Mouse (Mus musculus): ENCODE results near the gene Gm37240. TPM values are rescaled to one million over a fixed set of nuclear protein-coding genes. Genes with fewer than 3 reads are reported as not detected.

Gm37240 gene
- polyA plus RNA-seq, 1 experiment from 2014 or later = 12.7 TPM

DNA sequence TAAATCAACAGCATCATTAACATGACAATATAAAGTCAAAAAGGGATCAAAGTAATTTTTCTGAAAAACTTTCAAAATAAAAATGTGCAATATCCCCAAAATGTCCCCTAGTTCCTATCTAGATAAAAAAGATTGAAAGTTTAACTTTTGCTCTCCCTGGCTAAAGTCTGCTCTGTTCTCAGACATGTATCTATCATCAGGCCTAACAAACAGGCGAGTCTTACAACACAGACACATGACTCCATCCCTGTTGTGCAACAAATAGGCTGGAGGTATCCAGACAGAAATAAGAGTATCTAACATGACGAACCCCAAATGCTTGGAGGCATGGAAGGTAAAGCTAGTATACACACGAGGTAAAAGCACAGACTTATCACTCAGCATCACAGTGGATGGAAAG is 68.0 kb downstream of the Gm37240 start:
- Histone ChIP-seq H3K27me3 (no peaks in the 10 kb centered on the region), H3K27ac (no peak overlapping the region), H3K9me3 (replicated peaks) (no peaks in the 10 kb centered on the region), H3K4me3 (no peak overlapping the region), H3K9ac (no peak overlapping the region), H3K4me1 (replicated peaks) (peaks cover 3% of the 10 kb centered on the region; the same call in 1 of the 2 replicates), H3K36me3 (no peaks in the 10 kb centered on the region), H3K4me2 (no peak overlapping the region)
- ATAC-seq (replicated peaks; ENCODE audit: insufficient number of reproducible peaks, insufficient read depth, low FRiP score, low read depth) = no peak
- 74% methylated on average over 3 of the region's 3 CpGs for WGBS

DNA sequence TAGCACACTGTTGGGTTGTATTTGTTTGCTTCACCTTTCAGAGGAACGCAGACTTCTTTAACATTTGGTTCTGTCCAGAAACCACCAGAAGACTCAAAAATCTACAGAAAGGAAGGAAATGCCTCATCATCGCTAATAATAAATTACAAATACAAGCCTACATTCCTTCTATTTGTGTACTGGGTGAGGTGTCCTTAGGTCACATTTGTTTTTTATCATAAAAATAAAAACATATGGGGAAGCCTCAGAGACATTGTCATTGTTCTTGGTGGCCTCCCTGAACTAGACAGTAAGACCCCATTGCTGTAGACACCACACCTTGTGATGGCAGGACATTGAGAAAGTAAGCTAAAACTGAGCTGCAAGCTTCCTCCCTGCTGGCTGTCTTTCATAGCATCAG is 70.1 kb downstream of the Gm37240 start, which contains the start of gene Fam160a1:
Gene Fam160a1, minus strand, starts transcription at position 101 of the 400 bp plus-strand sequence.
- H3K4me1 ChIP-seq (replicated peaks) = peaks cover 14% of the 10 kb centered on the region
- no peaks in the 10 kb centered on the region for H3K27me3 ChIP-seq
- H3K36me3 ChIP-seq = no peaks in the 10 kb centered on the region
- no peaks in the 10 kb centered on the region for H3K9me3 ChIP-seq (replicated peaks)
- no peak for ATAC-seq (replicated peaks; ENCODE audit: insufficient number of reproducible peaks, insufficient read depth, low FRiP score, low read depth)
- H3K4me3 ChIP-seq = no peak within 1 kb of the TSS
- no peak within 1 kb of the TSS for H3K27ac ChIP-seq
- H3K9ac ChIP-seq = no peak within 1 kb of the TSS
- H3K4me2 ChIP-seq = no peak within 1 kb of the TSS
- 90% methylated on average over 2 of the region's 2 CpGs for WGBS

DNA sequence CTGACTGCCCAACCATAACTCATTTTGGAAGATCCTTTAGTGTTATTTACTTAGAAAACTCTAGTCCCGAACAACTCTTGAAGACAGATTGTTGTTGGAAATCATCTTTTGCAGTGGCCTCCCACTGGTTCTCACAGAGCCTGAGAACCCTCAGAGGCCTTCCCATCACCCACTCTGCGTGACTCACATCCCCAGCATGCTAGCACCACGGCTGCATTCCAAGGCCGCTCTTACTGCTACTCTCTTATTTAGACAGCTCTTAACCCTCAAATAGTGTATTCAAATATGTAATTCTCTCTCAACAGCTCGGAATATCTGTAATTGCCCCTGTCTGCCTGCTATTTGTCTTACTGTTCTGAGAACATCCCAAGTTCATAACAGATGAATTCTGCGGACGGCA is 73.1 kb downstream of the Gm37240 start:
- Histone ChIP-seq H3K27me3 (no peaks in the 10 kb centered on the region), H3K36me3 (no peaks in the 10 kb centered on the region), H3K9me3 (replicated peaks) (no peaks in the 10 kb centered on the region), H3K4me1 (replicated peaks) (peaks cover 18% of the 10 kb centered on the region), H3K27ac (no peak overlapping the region), H3K9ac (no peak overlapping the region), H3K4me3 (no peak overlapping the region), H3K4me2 (no peak overlapping the region)
- 42% methylated on average over 7 of the region's 7 CpGs for WGBS
- ATAC-seq (replicated peaks; ENCODE audit: insufficient number of reproducible peaks, insufficient read depth, low FRiP score, low read depth) = no peak

DNA sequence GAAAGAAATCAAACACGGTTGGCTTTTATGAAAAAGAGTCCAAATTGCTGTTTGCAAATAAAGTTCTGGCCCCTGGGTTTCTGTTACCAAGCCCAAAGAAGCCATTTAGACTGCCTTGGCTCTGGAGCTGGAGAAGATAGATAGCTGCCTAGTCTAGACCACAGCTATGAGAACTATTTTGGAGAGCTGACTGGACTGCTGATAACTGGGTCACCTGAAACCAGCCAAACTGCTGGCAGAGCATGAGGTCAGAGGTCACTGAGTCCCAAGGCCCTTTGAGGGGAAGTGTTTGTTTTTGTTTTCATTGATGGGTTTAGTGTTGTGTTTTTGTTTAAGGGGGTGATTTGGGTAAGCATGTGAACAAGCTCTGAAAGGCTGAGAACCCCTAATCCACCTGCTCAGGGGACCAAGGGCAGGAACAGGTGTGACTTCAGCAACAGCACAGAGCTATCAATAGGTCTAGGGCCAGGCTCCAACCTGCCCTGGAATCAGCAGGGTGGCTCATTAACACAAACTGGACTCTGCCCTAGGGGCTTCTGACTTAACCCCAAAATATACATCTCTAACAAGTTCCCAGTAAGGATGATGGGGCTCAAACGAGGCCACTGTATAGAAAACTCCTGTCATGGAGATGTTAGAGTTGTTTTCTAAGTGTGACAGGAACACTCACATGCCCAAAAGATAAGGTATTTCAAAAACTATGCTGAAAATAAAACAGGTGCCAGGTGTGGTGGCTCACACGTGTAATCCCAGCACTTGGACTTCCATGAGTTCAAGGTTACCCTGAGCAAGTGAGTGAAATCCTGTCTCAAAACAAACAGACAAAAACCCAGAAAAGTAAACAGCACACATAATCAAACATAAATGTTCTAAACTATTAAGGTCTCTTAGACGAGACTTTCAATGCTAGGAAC is 74.0 kb downstream of the Gm37240 start:
- no peak for ATAC-seq (replicated peaks; ENCODE audit: insufficient number of reproducible peaks, insufficient read depth, low FRiP score, low read depth)
- Histone ChIP-seq H3K36me3 (no peaks in the 10 kb centered on the region), H3K27ac (no peak overlapping the region), H3K4me1 (replicated peaks) (peaks cover 18% of the 10 kb centered on the region), H3K4me3 (no peak overlapping the region), H3K27me3 (no peaks in the 10 kb centered on the region), H3K9me3 (replicated peaks) (no peaks in the 10 kb centered on the region), H3K9ac (no peak overlapping the region), H3K4me2 (no peak overlapping the region)
- 67% methylated on average over 4 of the region's 4 CpGs for WGBS

DNA sequence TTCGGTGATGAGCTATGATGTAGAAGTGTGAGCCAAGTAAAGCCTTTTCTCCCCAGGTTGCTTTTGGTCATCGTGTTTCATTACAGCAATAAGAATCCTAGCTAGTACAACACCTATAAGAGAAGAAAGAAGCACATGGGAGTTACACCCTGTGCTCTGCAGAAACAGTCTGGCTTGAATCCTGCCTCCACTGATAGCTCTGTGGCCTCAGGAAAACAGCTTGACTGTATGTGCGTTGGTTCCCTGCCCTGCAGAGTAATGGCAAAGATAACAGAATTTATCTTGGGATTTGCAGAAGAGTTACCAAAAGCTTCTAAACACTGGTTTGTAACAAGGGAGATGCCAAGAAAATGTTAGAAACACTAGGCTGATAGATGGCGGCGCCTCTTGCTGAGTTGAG is 75.3 kb downstream of the Gm37240 start:
- no peak for ATAC-seq (replicated peaks; ENCODE audit: insufficient number of reproducible peaks, insufficient read depth, low FRiP score, low read depth)
- H3K9ac ChIP-seq = no peak overlapping the region
- no peaks in the 10 kb centered on the region for H3K9me3 ChIP-seq (replicated peaks)
- H3K4me2 ChIP-seq = no peak overlapping the region
- H3K36me3 ChIP-seq = no peaks in the 10 kb centered on the region
- no peak overlapping the region for H3K27ac ChIP-seq
- peaks cover 18% of the 10 kb centered on the region for H3K4me1 ChIP-seq (replicated peaks)
- no peak overlapping the region for H3K4me3 ChIP-seq
- 76% methylated on average over 5 of the region's 5 CpGs for WGBS
- H3K27me3 ChIP-seq = no peaks in the 10 kb centered on the region

DNA sequence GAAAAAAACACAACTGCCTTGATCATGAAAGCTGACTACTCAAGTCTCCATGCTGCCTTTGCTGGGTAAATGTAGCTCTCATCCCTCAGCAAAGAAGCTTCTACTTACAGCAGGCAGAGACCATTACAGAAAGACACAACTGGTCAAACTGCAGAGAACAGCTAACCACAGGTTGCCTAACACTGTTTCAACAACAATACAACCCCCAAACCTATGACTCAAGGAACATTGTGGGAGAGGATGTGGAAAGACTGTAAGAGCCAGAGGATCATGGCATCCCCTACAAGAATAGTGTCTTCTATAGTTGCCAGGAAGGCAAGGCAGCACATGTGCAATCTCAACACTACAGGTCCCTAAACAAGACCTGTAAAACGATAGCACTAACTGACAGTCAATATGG is 94.2 kb downstream of the Gm37240 start:
- Histone ChIP-seq H3K27ac (no peak overlapping the region), H3K4me3 (no peak overlapping the region), H3K9ac (no peak overlapping the region), H3K27me3 (no peaks in the 10 kb centered on the region), H3K36me3 (no peaks in the 10 kb centered on the region), H3K4me1 (replicated peaks) (no peaks in the 10 kb centered on the region), H3K4me2 (no peak overlapping the region), H3K9me3 (replicated peaks) (no peaks in the 10 kb centered on the region)
- ATAC-seq (replicated peaks; ENCODE audit: insufficient number of reproducible peaks, insufficient read depth, low FRiP score, low read depth) = no peak
- WGBS = 51% methylated on average over 1 of the region's 1 CpGs

DNA sequence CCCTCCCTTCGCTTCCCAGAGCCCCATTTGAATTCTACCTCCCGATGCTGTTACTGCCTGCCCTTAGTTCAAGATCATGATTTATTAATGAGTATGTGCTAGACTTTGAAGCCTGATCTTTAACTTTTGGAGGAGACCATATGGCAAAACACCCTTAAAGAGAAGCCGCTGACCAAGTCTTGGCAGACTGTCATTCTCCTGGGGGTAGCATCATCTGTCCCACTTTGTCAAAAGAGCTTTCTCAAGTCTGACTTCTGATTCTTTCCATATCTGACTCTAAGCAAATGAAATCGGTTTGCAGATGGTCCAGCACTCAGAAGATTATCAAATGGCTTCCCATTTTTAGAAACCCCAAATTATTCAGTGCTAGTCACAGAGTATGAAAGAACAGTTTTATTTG is 97.6 kb downstream of the Gm37240 start:
- ATAC-seq (replicated peaks; ENCODE audit: insufficient number of reproducible peaks, insufficient read depth, low FRiP score, low read depth) = no peak
- no peak overlapping the region for H3K4me2 ChIP-seq
- H3K9me3 ChIP-seq (replicated peaks) = no peaks in the 10 kb centered on the region
- no peak overlapping the region for H3K4me3 ChIP-seq
- H3K27me3 ChIP-seq = no peaks in the 10 kb centered on the region
- no peaks in the 10 kb centered on the region for H3K36me3 ChIP-seq
- H3K9ac ChIP-seq = no peak overlapping the region
- H3K4me1 ChIP-seq (replicated peaks) = no peaks in the 10 kb centered on the region
- WGBS = 80% methylated on average over 4 of the region's 4 CpGs
- H3K27ac ChIP-seq = no peak overlapping the region

DNA sequence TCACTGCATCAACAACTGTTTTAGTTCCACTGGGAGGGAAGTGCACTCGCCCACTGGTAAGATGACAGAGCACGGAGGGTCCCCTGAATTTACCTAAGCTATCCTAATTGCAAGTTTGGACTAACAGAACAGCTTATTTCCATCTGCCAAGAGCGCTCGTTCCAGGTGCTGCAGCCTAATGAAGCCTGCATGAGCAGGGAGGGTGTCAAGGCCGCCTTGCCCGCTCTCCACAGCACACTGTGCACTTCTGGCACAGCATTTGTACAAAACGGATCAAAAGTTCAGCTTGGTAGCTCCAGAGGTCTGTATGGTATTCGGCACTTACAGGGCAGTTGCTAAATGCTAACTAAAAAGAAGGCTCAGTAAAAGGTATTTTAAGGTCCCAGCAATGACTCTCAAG is 100.8 kb downstream of the Gm37240 start:
- Histone ChIP-seq H3K9ac (no peak overlapping the region), H3K9me3 (replicated peaks) (no peaks in the 10 kb centered on the region), H3K4me1 (replicated peaks) (no peaks in the 10 kb centered on the region), H3K27me3 (no peaks in the 10 kb centered on the region), H3K4me3 (no peak overlapping the region), H3K4me2 (no peak overlapping the region), H3K36me3 (no peaks in the 10 kb centered on the region), H3K27ac (no peak overlapping the region)
- no peak for ATAC-seq (replicated peaks; ENCODE audit: insufficient number of reproducible peaks, insufficient read depth, low FRiP score, low read depth)
- 80% methylated on average over 8 of the region's 8 CpGs for WGBS

DNA sequence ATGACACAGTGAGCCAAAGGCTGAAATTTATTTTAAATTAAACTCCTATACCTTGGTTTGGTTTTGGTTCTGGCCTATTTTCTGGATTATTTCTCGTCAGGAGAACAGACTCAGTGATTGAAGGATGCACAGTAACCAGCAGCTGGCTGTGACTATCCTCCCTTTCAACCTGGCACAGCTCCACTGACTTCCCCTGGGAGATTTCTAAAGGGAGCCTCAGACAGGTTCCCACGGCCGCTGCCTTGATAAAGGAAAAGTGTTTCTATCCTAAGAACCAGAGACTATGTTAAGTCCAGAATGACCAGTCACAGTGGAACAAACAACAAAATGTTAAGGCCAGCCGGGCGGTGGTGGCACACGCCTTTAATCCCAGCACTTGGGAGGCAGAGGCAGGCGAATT is 106.4 kb downstream of the Gm37240 start:
- Histone ChIP-seq H3K4me3 (no peak overlapping the region), H3K27ac (no peak overlapping the region; the same call in 1 of the 2 replicates), H3K9ac (no peak overlapping the region), H3K36me3 (no peaks in the 10 kb centered on the region), H3K9me3 (replicated peaks) (no peaks in the 10 kb centered on the region), H3K4me1 (replicated peaks) (peaks cover 9% of the 10 kb centered on the region), H3K27me3 (no peaks in the 10 kb centered on the region), H3K4me2 (no peak overlapping the region)
- 54% methylated on average over 7 of the region's 7 CpGs for WGBS
- no peak for ATAC-seq (replicated peaks; ENCODE audit: insufficient number of reproducible peaks, insufficient read depth, low FRiP score, low read depth)

DNA sequence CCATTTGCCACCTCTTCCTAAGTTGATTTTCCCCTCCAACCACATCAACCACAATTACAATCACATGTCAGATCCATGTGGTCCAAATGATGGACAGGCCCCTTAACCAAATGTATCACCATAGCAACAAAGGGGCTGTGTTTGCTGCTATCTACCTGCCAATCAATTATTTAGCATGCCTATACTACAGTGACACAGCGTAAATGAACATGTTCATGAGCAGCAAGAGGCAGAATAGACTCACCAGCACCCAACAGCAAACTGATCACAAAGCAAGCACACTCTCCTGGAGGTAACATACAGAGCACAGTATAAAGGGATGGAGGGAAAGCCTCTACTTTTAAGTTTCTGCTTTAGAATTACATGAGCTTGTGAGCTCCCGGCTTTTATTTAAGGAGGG is 107.0 kb downstream of the Gm37240 start:
- H3K4me3 ChIP-seq = no peak overlapping the region
- no peak overlapping the region for H3K9ac ChIP-seq
- WGBS = 71% methylated on average over 2 of the region's 2 CpGs
- H3K9me3 ChIP-seq (replicated peaks) = no peaks in the 10 kb centered on the region
- ATAC-seq (replicated peaks; ENCODE audit: insufficient number of reproducible peaks, insufficient read depth, low FRiP score, low read depth) = no peak
- no peaks in the 10 kb centered on the region for H3K36me3 ChIP-seq
- no peak overlapping the region for H3K4me2 ChIP-seq
- peaks cover 11% of the 10 kb centered on the region for H3K4me1 ChIP-seq (replicated peaks)
- no peak overlapping the region for H3K27ac ChIP-seq
- no peaks in the 10 kb centered on the region for H3K27me3 ChIP-seq

DNA sequence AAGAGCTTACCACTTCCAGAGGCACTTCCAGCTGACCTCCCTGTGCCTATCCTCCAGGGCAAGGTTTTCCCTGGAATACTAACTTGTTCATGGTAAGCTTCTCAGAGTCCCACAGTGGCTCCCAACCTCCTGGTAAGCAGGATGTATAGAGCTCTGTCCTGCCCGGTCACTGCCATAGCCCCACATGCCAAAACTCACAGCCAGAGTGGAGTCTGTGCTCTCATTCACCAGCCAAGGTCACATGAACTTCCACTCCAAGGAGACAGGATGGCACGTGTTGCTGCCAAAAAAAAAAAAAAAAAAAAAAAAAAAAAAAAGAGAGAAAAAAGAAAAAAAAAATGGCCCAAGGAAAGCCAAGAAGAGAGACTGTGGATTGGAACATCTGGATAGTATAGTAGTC is 109.5 kb downstream of the Gm37240 start:
- H3K36me3 ChIP-seq = no peaks in the 10 kb centered on the region
- H3K9me3 ChIP-seq (replicated peaks) = no peaks in the 10 kb centered on the region
- no peak overlapping the region for H3K27ac ChIP-seq
- no peak overlapping the region for H3K4me2 ChIP-seq
- no peak overlapping the region for H3K4me3 ChIP-seq
- no peaks in the 10 kb centered on the region for H3K27me3 ChIP-seq
- peaks cover 31% of the 10 kb centered on the region for H3K4me1 ChIP-seq (replicated peaks)
- ATAC-seq (replicated peaks; ENCODE audit: insufficient number of reproducible peaks, insufficient read depth, low FRiP score, low read depth) = no peak
- H3K9ac ChIP-seq = no peak overlapping the region
- 46% methylated on average over 2 of the region's 2 CpGs for WGBS

DNA sequence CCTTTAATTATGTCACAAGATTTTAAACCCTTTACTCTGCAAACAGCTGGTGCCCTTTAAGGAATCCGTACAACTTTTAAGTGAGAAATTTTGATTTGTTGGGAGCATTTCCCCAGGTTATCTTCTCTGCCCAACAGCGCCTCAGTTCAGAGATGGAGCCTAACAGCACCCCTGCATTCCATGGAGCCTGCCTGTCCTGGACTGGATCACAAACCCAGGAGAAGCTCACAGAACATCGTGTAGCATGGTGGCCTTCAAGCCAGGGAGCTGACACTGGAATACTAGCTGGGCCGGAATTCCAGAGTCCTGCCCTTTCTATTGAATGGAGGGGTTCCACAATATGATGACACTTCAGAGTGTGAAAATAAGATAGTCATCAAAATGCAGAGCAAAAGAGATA is 110.0 kb downstream of the Gm37240 start:
- Histone ChIP-seq H3K4me3 (no peak overlapping the region), H3K9me3 (replicated peaks) (no peaks in the 10 kb centered on the region), H3K9ac (no peak overlapping the region), H3K27me3 (no peaks in the 10 kb centered on the region), H3K4me2 (no peak overlapping the region), H3K27ac (no peak overlapping the region), H3K4me1 (replicated peaks) (peaks cover 31% of the 10 kb centered on the region), H3K36me3 (no peaks in the 10 kb centered on the region)
- 75% methylated on average over 4 of the region's 4 CpGs for WGBS
- no peak for ATAC-seq (replicated peaks; ENCODE audit: insufficient number of reproducible peaks, insufficient read depth, low FRiP score, low read depth)

Measured in heart, embryonic 15.5 days (tissue).